Mouse (Mus musculus): Measurements from ENCODE around the gene Kif1a. TPM values are rescaled to one million over a fixed set of nuclear protein-coding genes. Genes with fewer than 3 reads are reported as not detected.

Kif1a gene
- polyA plus RNA-seq, 1 experiment: not detected

GRCm38 (mm10) chr1:93115471-93115870 is 13.7 kb upstream of the Kif1a start:
- peak overlapping the region; percentile 47 for H3K4me3 ChIP-seq (ENCODE audit: insufficient read depth, low read depth, low read length)
- H3K4me1 ChIP-seq (ENCODE audit: control insufficient read depth, insufficient read depth, insufficient read length, low read length): no peaks in the 10 kb centered on the region
- H3K27ac ChIP-seq (replicated peaks; ENCODE audit: low read depth, low read length): no peak overlapping the region

GRCm38 (mm10) chr1:93114713-93115463 is 13.1 kb upstream of the Kif1a start:
- H3K27ac ChIP-seq (replicated peaks; ENCODE audit: low read depth, low read length): no peak overlapping the region
- H3K4me3 ChIP-seq (ENCODE audit: insufficient read depth, low read depth, low read length): peak overlapping the region; percentile 47
- H3K4me1 ChIP-seq (ENCODE audit: control insufficient read depth, insufficient read depth, insufficient read length, low read length): no peaks in the 10 kb centered on the region

GRCm38 (mm10) chr1:93102700-93103099 is 949 bp upstream of the Kif1a start:
- no peak overlapping the region for H3K27ac ChIP-seq (replicated peaks; ENCODE audit: low read depth, low read length)
- H3K4me3 ChIP-seq (ENCODE audit: insufficient read depth, low read depth, low read length): no peak overlapping the region
- no peaks in the 10 kb centered on the region for H3K4me1 ChIP-seq (ENCODE audit: control insufficient read depth, insufficient read depth, insufficient read length, low read length)

- Histone ChIP-seq H3K4me1 (ENCODE audit: control insufficient read depth, insufficient read depth, insufficient read length, low read length) (no peaks in the 10 kb centered on the region), H3K27ac (replicated peaks; ENCODE audit: low read depth, low read length) (no peak overlapping the region)
Measured at GRCm38 (mm10) chr1:93100576-93101491, 917 bp downstream of the Kif1a start.

GRCm38 (mm10) chr1:93100243-93100575 is 1.5 kb downstream of the Kif1a start:
- H3K4me1 ChIP-seq (ENCODE audit: control insufficient read depth, insufficient read depth, insufficient read length, low read length): no peaks in the 10 kb centered on the region
- peak overlapping the region; percentile 39 for H3K4me3 ChIP-seq (ENCODE audit: insufficient read depth, low read depth, low read length)
- no peak overlapping the region for H3K27ac ChIP-seq (replicated peaks; ENCODE audit: low read depth, low read length)

More at GRCm38 (mm10) chr1:93100576-93101491, 917 bp downstream of the Kif1a start:
- H3K4me3 ChIP-seq (ENCODE audit: insufficient read depth, low read depth, low read length): peak overlapping the region; percentile 39

- H3K4me3 ChIP-seq (ENCODE audit: insufficient read depth, low read depth, low read length): no peak overlapping the region
- H3K27ac ChIP-seq (replicated peaks; ENCODE audit: low read depth, low read length): no peak overlapping the region
- H3K4me1 ChIP-seq (ENCODE audit: control insufficient read depth, insufficient read depth, insufficient read length, low read length): no peaks in the 10 kb centered on the region
Measured at GRCm38 (mm10) chr1:93098956-93099355, 2.8 kb downstream of the Kif1a start.

GRCm38 (mm10) chr1:93092582-93092981 is 9.2 kb downstream of the Kif1a start:
- H3K4me3 ChIP-seq (ENCODE audit: insufficient read depth, low read depth, low read length): no peak overlapping the region
- H3K27ac ChIP-seq (replicated peaks; ENCODE audit: low read depth, low read length): no peak overlapping the region
- H3K4me1 ChIP-seq (ENCODE audit: control insufficient read depth, insufficient read depth, insufficient read length, low read length): no peaks in the 10 kb centered on the region

GRCm38 (mm10) chr1:93085136-93085535 is 16.6 kb downstream of the Kif1a start:
- H3K4me3 ChIP-seq (ENCODE audit: insufficient read depth, low read depth, low read length): no peak overlapping the region
- H3K27ac ChIP-seq (replicated peaks; ENCODE audit: low read depth, low read length): no peak overlapping the region

GRCm38 (mm10) chr1:93083420-93084285 is 18.1 kb downstream of the Kif1a start:
- Histone ChIP-seq H3K4me1 (ENCODE audit: control insufficient read depth, insufficient read depth, insufficient read length, low read length) (no peaks in the 10 kb centered on the region), H3K27ac (replicated peaks; ENCODE audit: low read depth, low read length) (no peak overlapping the region), H3K4me3 (ENCODE audit: insufficient read depth, low read depth, low read length) (no peak overlapping the region)

More at GRCm38 (mm10) chr1:93085136-93085535, 16.6 kb downstream of the Kif1a start:
- H3K4me1 ChIP-seq (ENCODE audit: control insufficient read depth, insufficient read depth, insufficient read length, low read length): no peaks in the 10 kb centered on the region

GRCm38 (mm10) chr1:93082121-93082520 is 19.6 kb downstream of the Kif1a start:
- Histone ChIP-seq H3K4me1 (ENCODE audit: control insufficient read depth, insufficient read depth, insufficient read length, low read length) (no peaks in the 10 kb centered on the region), H3K27ac (replicated peaks; ENCODE audit: low read depth, low read length) (no peak overlapping the region), H3K4me3 (ENCODE audit: insufficient read depth, low read depth, low read length) (no peak overlapping the region)

GRCm38 (mm10) chr1:93080930-93081589 is 20.7 kb downstream of the Kif1a start:
- no peak overlapping the region for H3K4me3 ChIP-seq (ENCODE audit: insufficient read depth, low read depth, low read length)
- no peaks in the 10 kb centered on the region for H3K4me1 ChIP-seq (ENCODE audit: control insufficient read depth, insufficient read depth, insufficient read length, low read length)
- H3K27ac ChIP-seq (replicated peaks; ENCODE audit: low read depth, low read length): no peak overlapping the region

- H3K4me1 ChIP-seq (ENCODE audit: control insufficient read depth, insufficient read depth, insufficient read length, low read length): no peaks in the 10 kb centered on the region
- no peak overlapping the region for H3K27ac ChIP-seq (replicated peaks; ENCODE audit: low read depth, low read length)
- no peak overlapping the region for H3K4me3 ChIP-seq (ENCODE audit: insufficient read depth, low read depth, low read length)
Measured at GRCm38 (mm10) chr1:93079602-93080001, 22.1 kb downstream of the Kif1a start.

- H3K27ac ChIP-seq (replicated peaks; ENCODE audit: low read depth, low read length): no peak overlapping the region
- no peaks in the 10 kb centered on the region for H3K4me1 ChIP-seq (ENCODE audit: control insufficient read depth, insufficient read depth, insufficient read length, low read length)
- no peak overlapping the region for H3K4me3 ChIP-seq (ENCODE audit: insufficient read depth, low read depth, low read length)
Measured at GRCm38 (mm10) chr1:93072279-93072865, 29.4 kb downstream of the Kif1a start.

- Histone ChIP-seq H3K27ac (replicated peaks; ENCODE audit: low read depth, low read length) (no peak overlapping the region), H3K4me1 (ENCODE audit: control insufficient read depth, insufficient read depth, insufficient read length, low read length) (no peaks in the 10 kb centered on the region), H3K4me3 (ENCODE audit: insufficient read depth, low read depth, low read length) (no peak overlapping the region)
Measured at GRCm38 (mm10) chr1:93071487-93071971, 30.2 kb downstream of the Kif1a start.
